Mouse (Mus musculus) heart, adult 2 months (tissue): Measurements from ENCODE around the gene Ezr.

Source experiments
- CTCF ChIP-seq: fragments of 200-600 bp; IDR thresholded peaks from 2 replicates; pipeline ENCODE4 v1.8.1; 2022; ENCODE audit warnings: antibody characterized with exemption, mild to moderate bottlenecking, moderate library complexity
- POLR2A ChIP-seq: fragments of 200-500 bp; IDR thresholded peaks from 2 replicates; pipeline ENCODE4 v1.6.1; 2011; ENCODE audit warnings: mild to moderate bottlenecking, low read depth, low read length, control low read depth; ENCODE audit not compliant: insufficient read depth

DNA sequence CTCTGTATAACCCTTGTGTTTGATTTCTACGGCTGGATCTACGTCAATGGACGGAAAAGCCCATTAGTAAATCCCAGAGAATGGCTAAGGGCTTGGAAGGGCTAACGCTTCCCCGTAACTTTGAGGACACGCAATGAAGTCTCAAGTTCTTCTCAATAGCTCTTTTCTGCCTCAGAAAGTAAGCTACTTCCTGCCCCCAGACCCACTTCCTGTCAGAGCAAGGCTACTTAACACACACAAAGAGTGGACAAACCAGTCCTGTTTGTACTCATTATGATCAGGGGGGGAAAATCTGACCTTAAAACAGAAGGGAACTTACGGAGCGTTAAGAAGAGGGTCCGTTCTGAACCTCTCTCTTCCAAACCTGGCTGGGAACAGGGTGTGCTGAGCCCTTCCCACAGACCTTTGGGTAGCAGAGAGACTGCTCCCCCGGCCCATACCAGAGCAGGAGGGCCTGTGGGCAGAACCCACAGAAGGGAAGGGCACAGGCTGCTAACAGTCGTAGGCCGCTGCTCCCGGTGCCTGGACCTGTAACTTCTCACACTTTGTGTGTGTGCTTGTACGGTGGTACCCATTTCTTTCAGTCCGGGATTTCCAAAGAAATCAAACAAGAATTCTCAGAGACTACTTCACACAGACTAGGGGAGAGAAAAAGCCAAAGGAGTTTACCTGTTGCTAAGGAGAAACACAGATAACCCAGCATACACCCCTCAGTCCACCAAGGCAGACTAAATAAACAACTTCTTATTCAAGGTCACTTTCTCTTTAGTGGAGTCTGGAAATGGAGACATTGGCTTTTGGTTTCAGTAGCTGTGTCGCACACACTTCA is 10.7 kb downstream of the Ezr start:
- TF ChIP-seq CTCF, result no peak
- TF ChIP-seq POLR2A, result no peak
